Mouse (Mus musculus) myocyte (in vitro differentiated cells): Measurements from ENCODE around the gene Wfdc15a. TPM values are rescaled to one million over a fixed set of nuclear protein-coding genes. Genes with fewer than 3 reads are reported as not detected.

ENCODE experiments used
- H3K27me3 ChIP-seq: one replicate; pipeline ENCODE4 v1.6.1; 2011; ENCODE audit not compliant: control insufficient read depth, insufficient read depth, insufficient read length
- H3K36me3 ChIP-seq: one replicate; pipeline ENCODE4 v1.6.1; 2011; ENCODE audit not compliant: control insufficient read depth, insufficient read depth
- H3K4me2 ChIP-seq: one replicate; pipeline ENCODE4 v1.6.1; 2011; ENCODE audit warnings: low read depth, control low read depth
- H3K4me3 ChIP-seq: one replicate; pipeline ENCODE4 v1.5.1; 2011; ENCODE audit warnings: mild to moderate bottlenecking, control low read depth, moderate library complexity
- H3K79me2 ChIP-seq: one replicate; pipeline ENCODE4 v1.6.1; 2011; ENCODE audit not compliant: control insufficient read depth, insufficient read depth
- H3ac ChIP-seq: one replicate; pipeline ENCODE4 v1.6.1; 2011; ENCODE audit not compliant: control insufficient read depth, insufficient read length
- CEBPB ChIP-seq: IDR thresholded peaks from 2 replicates; pipeline ENCODE4 v1.6.1; 2011; ENCODE audit warnings: mild to moderate bottlenecking, moderate library complexity; ENCODE audit not compliant: poor library complexity, insufficient read depth, severe bottlenecking
- E2F4 ChIP-seq: IDR thresholded peaks from one replicate; pipeline ENCODE4 v1.6.1; 2011; ENCODE audit warnings: mild to moderate bottlenecking, control low read depth, moderate library complexity; ENCODE audit not compliant: insufficient read depth
- MAX ChIP-seq: IDR thresholded peaks from one replicate; pipeline ENCODE4 v1.6.1; 2011; ENCODE audit warnings: low read depth, mild to moderate bottlenecking, control low read depth
- MYOD1 ChIP-seq, 3 experiments: IDR thresholded peaks; one replicate each; pipeline ENCODE4 v1.6.1; 2011; ENCODE audit warnings: control low read depth in 2 of 3, low read depth in 2 of 3, mild to moderate bottlenecking in 2 of 3, moderate library complexity in 1 of 3; ENCODE audit not compliant: insufficient read length in 2 of 3, control insufficient read depth in 1 of 3
- MYOG ChIP-seq, 3 experiments: IDR thresholded peaks; one replicate each; pipeline ENCODE4 v1.6.1; 2011; ENCODE audit warnings: control low read depth in 2 of 3, low read depth in 2 of 3, mild to moderate bottlenecking in 2 of 3; ENCODE audit not compliant: insufficient read length in 2 of 3, control insufficient read depth in 1 of 3, insufficient read depth in 1 of 3
- POLR2A ChIP-seq: IDR thresholded peaks from one replicate; pipeline ENCODE4 v1.6.1; 2011; ENCODE audit warnings: low read depth, mild to moderate bottlenecking, control low read depth, moderate library complexity; ENCODE audit not compliant: insufficient read length
- POLR2AphosphoS2 ChIP-seq: IDR thresholded peaks from one replicate; pipeline ENCODE4 v1.6.1; 2011; ENCODE audit warnings: low read depth, control low read depth; ENCODE audit not compliant: insufficient read length
- REST ChIP-seq: IDR thresholded peaks from one replicate; pipeline ENCODE4 v1.6.1; 2011; ENCODE audit warnings: mild to moderate bottlenecking, control low read depth, moderate library complexity; ENCODE audit not compliant: insufficient read depth, insufficient read length
- SRF ChIP-seq: IDR thresholded peaks from one replicate; pipeline ENCODE4 v1.6.1; 2011; ENCODE audit warnings: low read depth; ENCODE audit not compliant: control insufficient read depth, insufficient read length
- TCF12 ChIP-seq: IDR thresholded peaks from one replicate; pipeline ENCODE4 v1.6.1; 2011; ENCODE audit warnings: mild to moderate bottlenecking, control low read depth; ENCODE audit not compliant: poor library complexity, insufficient read depth, severe bottlenecking
- TCF3 ChIP-seq: IDR thresholded peaks from one replicate; pipeline ENCODE4 v1.6.1; 2011; ENCODE audit warnings: low read depth, control low read depth; ENCODE audit not compliant: insufficient read length
- USF1 ChIP-seq: IDR thresholded peaks from one replicate; pipeline ENCODE4 v1.6.1; 2011; ENCODE audit warnings: low read depth, mild to moderate bottlenecking, control low read depth, moderate library complexity
- polyA plus RNA-seq: library from polyadenylated mRNA; unstranded; fragments of >200 nt; fragmentation: generic; extraction: Trizol; gene quantifications from one replicate; pipeline ENCODE4 v1.2.1, GENCODE M21; 2012; ENCODE audit warnings: missing spikeins

Wfdc15a gene
- polyA plus RNA-seq, 1 experiment: not detected

- no peak overlapping the region for H3K4me2 ChIP-seq
- H3K79me2 ChIP-seq: no peaks in the 10 kb centered on the region
- no peak overlapping the region for H3ac ChIP-seq
- no peaks in the 10 kb centered on the region for H3K36me3 ChIP-seq
- H3K4me3 ChIP-seq: no peak overlapping the region
- no peak for TF ChIP-seq MAX
- no peak for TF ChIP-seq POLR2AphosphoS2
- TF ChIP-seq REST: no peak
- no peak for TF ChIP-seq TCF3
- TF ChIP-seq USF1: no peak
- TF ChIP-seq POLR2A: no peak
- TF ChIP-seq MYOG (IDR thresholded peaks at IDR 0.05; ENCODE audit: control insufficient read depth in 1 of 3, insufficient read depth in 1 of 3, insufficient read length in 2 of 3, low read depth in 2 of 3): no peak
- no peak for TF ChIP-seq TCF12
- no peak for TF ChIP-seq MYOD1 (IDR thresholded peaks at IDR 0.05; ENCODE audit: control insufficient read depth in 1 of 3, insufficient read length in 2 of 3, low read depth in 2 of 3)
- TF ChIP-seq E2F4: no peak
- TF ChIP-seq CEBPB: no peak
- no peak for TF ChIP-seq SRF
- peaks cover 68% of the 10 kb centered on the region for H3K27me3 ChIP-seq
These were observed 26.5 kb downstream of the Wfdc15a start for GRCm38 (mm10) chr2:164173394-164173793.

GRCm38 (mm10) chr2:164170902-164171301, 29.0 kb downstream of the Wfdc15a start, which contains the start of gene Kcns1:
Gene Kcns1, minus strand, starts transcription at chr2:164171113.
- TF ChIP-seq TCF12 (no peak), MAX (no peak), POLR2AphosphoS2 (no peak)
- Histone ChIP-seq H3K4me3 (no peak within 1 kb of the TSS), H3K27me3 (peaks cover 65% of the 10 kb centered on the region), H3K79me2 (no peaks in the 10 kb centered on the region), H3ac (no peak within 1 kb of the TSS), H3K36me3 (no peaks in the 10 kb centered on the region), H3K4me2 (no peak within 1 kb of the TSS)

- no peaks in the 10 kb centered on the region for H3K36me3 ChIP-seq
- no peak overlapping the region for H3K4me2 ChIP-seq
- no peak overlapping the region for H3K4me3 ChIP-seq
- peaks cover 70% of the 10 kb centered on the region for H3K27me3 ChIP-seq
- H3ac ChIP-seq: no peak overlapping the region
- no peak for TF ChIP-seq MYOG (IDR thresholded peaks at IDR 0.05; ENCODE audit: control insufficient read depth in 1 of 3, insufficient read depth in 1 of 3, insufficient read length in 2 of 3, low read depth in 2 of 3)
- H3K79me2 ChIP-seq: no peaks in the 10 kb centered on the region
These were observed 29.6 kb downstream of the Wfdc15a start for GRCm38 (mm10) chr2:164170326-164170725.

- Histone ChIP-seq H3K27me3 (peaks cover 74% of the 10 kb centered on the region), H3K36me3 (no peaks in the 10 kb centered on the region), H3K79me2 (no peaks in the 10 kb centered on the region), H3ac (no peak overlapping the region), H3K4me3 (no peak overlapping the region), H3K4me2 (no peak overlapping the region)
- TF ChIP-seq E2F4 (no peak), TCF3 (no peak), MYOG (IDR thresholded peaks at IDR 0.05; ENCODE audit: control insufficient read depth in 1 of 3, insufficient read depth in 1 of 3, insufficient read length in 2 of 3, low read depth in 2 of 3) (no peak), MYOD1 (IDR thresholded peaks at IDR 0.05; ENCODE audit: control insufficient read depth in 1 of 3, insufficient read length in 2 of 3, low read depth in 2 of 3) (no peak), USF1 (no peak), REST (no peak), SRF (no peak), POLR2AphosphoS2 (no peak), POLR2A (no peak), MAX (no peak), TCF12 (no peak), CEBPB (no peak)
These were observed 31.4 kb downstream of the Wfdc15a start for GRCm38 (mm10) chr2:164168571-164168946.

- Histone ChIP-seq H3K36me3 (no peaks in the 10 kb centered on the region), H3K27me3 (peaks cover 68% of the 10 kb centered on the region), H3ac (no peak overlapping the region), H3K4me3 (no peak overlapping the region), H3K4me2 (no peak overlapping the region), H3K79me2 (no peaks in the 10 kb centered on the region)
- no peak for TF ChIP-seq E2F4
- no peak for TF ChIP-seq POLR2AphosphoS2
- TF ChIP-seq MYOD1 (IDR thresholded peaks at IDR 0.05; ENCODE audit: control insufficient read depth in 1 of 3, insufficient read length in 2 of 3, low read depth in 2 of 3): no peak
- TF ChIP-seq MYOG (IDR thresholded peaks at IDR 0.05; ENCODE audit: control insufficient read depth in 1 of 3, insufficient read depth in 1 of 3, insufficient read length in 2 of 3, low read depth in 2 of 3): no peak
- no peak for TF ChIP-seq REST
- TF ChIP-seq TCF12: no peak
- no peak for TF ChIP-seq TCF3
- TF ChIP-seq MAX: no peak
- no peak for TF ChIP-seq CEBPB
- TF ChIP-seq SRF: no peak
- TF ChIP-seq POLR2A: no peak
- TF ChIP-seq USF1: no peak
These were observed 32.0 kb downstream of the Wfdc15a start for GRCm38 (mm10) chr2:164167752-164168570.
